Mouse (Mus musculus) E14TG2a.4 (cell line): ENCODE data around the gene Stam.
A peak's percentile ranks its signal among the peaks of the same experiment; 100 is the strongest.

ENCODE experiments used
- H3K27me3 ChIP-seq: 2 replicates; pipeline ENCODE4 v1.6.1; 2014; ENCODE audit warnings: low read length, control low read depth; ENCODE audit not compliant: insufficient read depth
- H3K36me3 ChIP-seq: 2 replicates; pipeline ENCODE4 v1.6.1; 2014; ENCODE audit warnings: low read length, control low read depth; ENCODE audit not compliant: insufficient read depth
- H3K4me1 ChIP-seq: replicated peaks from 2 replicates; pipeline ENCODE4 v1.6.1; 2014; ENCODE audit warnings: low read depth, low read length, control low read depth
- H3K4me3 ChIP-seq: replicated peaks from 2 replicates; pipeline ENCODE4 v1.5.1; 2014; ENCODE audit warnings: mild to moderate bottlenecking, low read length
- H3K9me3 ChIP-seq: 2 replicates; pipeline ENCODE4 v1.6.1; 2014; ENCODE audit warnings: low read length, control low read depth
- CTCF ChIP-seq: conservative IDR thresholded peaks from 2 replicates; pipeline ENCODE4 v1.5.1; 2014; ENCODE audit warnings: low read length
- NANOG ChIP-seq: IDR thresholded peaks from 2 replicates; pipeline ENCODE4 v1.6.1; 2014; ENCODE audit warnings: borderline replicate concordance, low read length, mixed read lengths
- POU5F1 ChIP-seq: IDR thresholded peaks from 2 replicates; pipeline ENCODE4 v1.6.1; 2014; ENCODE audit warnings: low read length, borderline replicate concordance

Stam gene

DNA sequence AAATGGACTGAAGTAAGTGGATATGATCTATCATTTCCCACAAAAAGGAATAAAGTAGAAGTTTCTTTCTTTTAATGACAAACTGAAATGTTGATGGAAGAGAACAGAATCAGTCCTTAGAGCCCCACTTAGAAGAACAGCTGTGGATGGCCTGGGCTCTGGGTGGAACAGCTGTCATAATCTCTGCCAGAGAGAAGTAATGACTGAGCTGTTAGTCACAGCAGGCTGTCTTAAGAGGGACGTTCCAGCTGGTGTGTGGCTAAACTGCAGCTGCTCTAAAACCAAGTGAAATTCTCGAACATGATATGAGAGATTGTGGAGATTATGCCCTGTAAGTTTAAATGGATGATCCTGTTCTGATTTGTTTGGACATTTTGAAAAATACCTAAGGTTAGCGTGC lies 63.0 kb downstream of the Stam start:
- Histone ChIP-seq H3K27me3 (no peaks in the 10 kb centered on the region), H3K9me3 (no peaks in the 10 kb centered on the region), H3K4me1 (peaks cover 17% of the 10 kb centered on the region), H3K4me3 (no peak overlapping the region), H3K36me3 (peaks cover 58% of the 10 kb centered on the region)
- TF ChIP-seq CTCF = no peak
- no peak for TF ChIP-seq POU5F1
- TF ChIP-seq NANOG = no peak

DNA sequence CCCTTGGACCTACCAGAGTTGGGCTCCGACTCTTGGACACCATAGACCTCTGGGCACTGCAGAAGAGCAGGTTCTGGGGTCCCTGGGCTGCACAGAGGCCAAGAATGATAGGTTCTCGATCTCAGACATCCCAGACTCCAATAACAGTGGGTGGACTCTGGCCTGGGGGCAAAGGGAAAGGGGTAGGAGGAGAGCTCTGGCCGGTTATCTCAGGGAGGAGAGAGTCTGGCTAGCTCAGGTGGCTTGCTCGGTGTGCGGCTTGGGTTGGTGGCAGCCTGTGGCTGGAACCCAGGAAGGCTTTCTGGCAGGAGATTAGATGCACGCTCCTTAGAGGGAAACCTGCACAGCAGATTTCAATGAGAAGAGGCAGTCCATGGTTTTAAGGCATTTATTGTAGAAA lies 65.7 kb downstream of the Stam start:
- Histone ChIP-seq H3K27me3 (no peaks in the 10 kb centered on the region), H3K9me3 (no peaks in the 10 kb centered on the region), H3K4me1 (peaks cover 17% of the 10 kb centered on the region), H3K4me3 (no peak overlapping the region; the same call in 1 of the 2 replicates), H3K36me3 (peaks cover 65% of the 10 kb centered on the region)
- TF ChIP-seq POU5F1 (no peak), CTCF (no peak), NANOG (no peak)

DNA sequence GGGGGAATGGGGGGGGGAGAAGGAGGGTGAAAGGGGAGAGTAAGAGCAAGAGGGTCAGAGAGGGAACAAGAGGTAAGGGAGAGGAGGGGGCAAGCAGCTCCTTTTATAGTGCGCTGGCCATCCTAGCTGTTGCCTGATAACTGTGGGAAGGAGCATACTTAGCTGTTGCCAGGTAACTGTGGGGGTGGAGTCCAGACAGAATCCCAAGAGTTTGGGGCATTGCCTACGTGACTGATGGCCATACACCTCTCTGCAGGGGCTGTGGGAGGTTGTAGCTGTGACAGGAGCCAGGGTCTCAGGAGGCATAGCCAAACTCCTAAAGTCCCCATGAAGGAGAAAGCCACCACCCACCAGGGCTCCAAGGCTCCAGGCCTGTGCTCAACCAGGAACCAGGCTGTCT lies 66.1 kb downstream of the Stam start:
- H3K4me3 ChIP-seq = no peak overlapping the region; the same call in 1 of the 2 replicates
- no peaks in the 10 kb centered on the region for H3K9me3 ChIP-seq
- TF ChIP-seq POU5F1 (no peak), NANOG (no peak)
- no peaks in the 10 kb centered on the region for H3K27me3 ChIP-seq
- H3K36me3 ChIP-seq = peaks cover 68% of the 10 kb centered on the region
- H3K4me1 ChIP-seq = peaks cover 17% of the 10 kb centered on the region

DNA sequence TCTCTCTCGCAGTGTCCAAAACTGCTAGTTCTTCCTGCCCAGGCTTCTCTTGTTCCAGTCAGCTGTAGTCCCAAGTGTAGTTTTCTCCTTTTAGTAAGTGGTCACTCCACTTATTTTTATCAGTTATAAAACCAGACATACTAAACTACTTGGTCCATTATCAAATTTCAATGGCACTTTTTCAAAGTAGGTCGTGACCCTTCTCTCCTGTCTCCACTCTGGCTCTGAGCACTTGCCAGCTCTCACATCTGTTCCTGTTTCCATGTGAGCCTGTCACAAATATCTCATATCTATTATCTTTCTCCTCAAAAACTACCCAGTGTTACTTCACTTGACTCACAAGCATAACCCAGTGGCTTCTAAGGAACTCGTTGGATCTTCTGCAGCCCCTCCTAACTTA lies 71.4 kb downstream of the Stam start:
- TF ChIP-seq NANOG (no peak), POU5F1 (no peak), CTCF (no peak)
- H3K4me3 ChIP-seq = no peak overlapping the region

DNA sequence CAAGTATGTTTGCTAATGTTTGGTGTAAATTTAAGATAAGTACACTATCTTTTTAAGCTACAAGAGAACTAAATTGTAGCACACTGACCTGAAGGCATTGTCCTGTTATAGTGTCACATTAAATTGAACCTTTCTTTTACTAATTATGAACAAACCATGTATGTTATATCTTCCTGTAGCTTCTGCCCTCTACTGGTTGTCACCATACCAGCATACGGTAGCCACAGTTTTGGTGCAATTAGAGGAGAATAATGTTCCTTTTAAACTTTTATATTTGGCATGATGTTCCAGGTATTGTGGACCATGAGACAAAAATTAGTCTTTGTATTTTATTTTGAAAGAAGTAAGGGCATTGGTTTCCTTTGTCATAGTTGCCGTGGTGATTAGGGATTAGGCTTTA lies 73.0 kb downstream of the Stam start:
- Histone ChIP-seq H3K4me3 (no peak overlapping the region), H3K4me1 (no peaks in the 10 kb centered on the region), H3K27me3 (no peaks in the 10 kb centered on the region), H3K36me3 (peaks cover 52% of the 10 kb centered on the region), H3K9me3 (no peaks in the 10 kb centered on the region)
- TF ChIP-seq CTCF (peak; percentile 42), POU5F1 (no peak), NANOG (no peak)

More for the DNA sequence above, 71.4 kb downstream of the Stam start:
- Histone ChIP-seq H3K36me3 (peaks cover 61% of the 10 kb centered on the region), H3K27me3 (no peaks in the 10 kb centered on the region), H3K9me3 (no peaks in the 10 kb centered on the region), H3K4me1 (peaks cover 5% of the 10 kb centered on the region)

DNA sequence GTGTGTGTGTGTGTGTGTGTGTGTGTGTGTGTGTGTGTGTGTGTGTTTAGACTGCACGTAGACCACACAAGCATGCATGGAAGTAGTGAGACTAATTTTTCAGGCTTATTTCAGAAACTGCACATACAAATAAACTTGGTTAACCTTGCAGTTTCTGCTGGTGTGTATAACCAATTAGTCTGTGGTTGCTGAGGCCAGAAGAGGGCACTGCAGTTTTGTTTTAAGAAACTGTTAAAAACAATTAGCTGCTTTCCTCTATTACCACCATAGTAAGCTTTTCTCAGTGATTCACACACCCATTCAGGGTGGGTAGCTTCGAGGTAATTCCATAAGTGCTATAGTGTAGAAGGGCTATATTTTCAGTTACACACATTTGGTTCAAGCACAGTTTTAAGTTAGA lies 76.9 kb downstream of the Stam start:
- TF ChIP-seq CTCF (no peak), NANOG (no peak), POU5F1 (no peak)
- H3K4me1 ChIP-seq = no peaks in the 10 kb centered on the region
- no peaks in the 10 kb centered on the region for H3K9me3 ChIP-seq
- no peaks in the 10 kb centered on the region for H3K27me3 ChIP-seq
- H3K36me3 ChIP-seq = peaks cover 16% of the 10 kb centered on the region
- H3K4me3 ChIP-seq = no peak overlapping the region

DNA sequence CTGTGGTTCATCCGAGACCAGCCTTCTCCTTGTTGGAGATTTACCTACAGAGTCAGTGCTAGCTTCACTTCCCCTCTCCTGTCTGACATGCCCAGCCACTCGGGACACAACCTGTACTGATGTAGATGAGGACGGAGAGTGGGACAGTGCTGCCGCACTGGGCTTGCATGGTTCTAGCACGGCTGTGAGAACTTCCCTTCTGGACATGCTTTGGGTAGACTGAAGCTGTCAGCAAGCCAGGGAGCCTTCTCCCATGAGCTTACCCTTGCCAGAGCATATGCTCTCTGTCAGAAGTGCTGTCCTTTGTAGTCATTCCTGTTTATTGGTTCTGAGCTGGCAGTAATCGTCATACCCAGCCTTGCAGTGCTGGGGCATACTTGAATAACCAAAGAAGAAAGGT lies 78.0 kb downstream of the Stam start:
- Histone ChIP-seq H3K4me3 (no peak overlapping the region), H3K27me3 (no peaks in the 10 kb centered on the region), H3K4me1 (no peaks in the 10 kb centered on the region), H3K36me3 (peaks cover 7% of the 10 kb centered on the region; the same call in 1 of the 2 replicates), H3K9me3 (no peaks in the 10 kb centered on the region)
- no peak for TF ChIP-seq POU5F1
- TF ChIP-seq CTCF = no peak
- no peak for TF ChIP-seq NANOG

DNA sequence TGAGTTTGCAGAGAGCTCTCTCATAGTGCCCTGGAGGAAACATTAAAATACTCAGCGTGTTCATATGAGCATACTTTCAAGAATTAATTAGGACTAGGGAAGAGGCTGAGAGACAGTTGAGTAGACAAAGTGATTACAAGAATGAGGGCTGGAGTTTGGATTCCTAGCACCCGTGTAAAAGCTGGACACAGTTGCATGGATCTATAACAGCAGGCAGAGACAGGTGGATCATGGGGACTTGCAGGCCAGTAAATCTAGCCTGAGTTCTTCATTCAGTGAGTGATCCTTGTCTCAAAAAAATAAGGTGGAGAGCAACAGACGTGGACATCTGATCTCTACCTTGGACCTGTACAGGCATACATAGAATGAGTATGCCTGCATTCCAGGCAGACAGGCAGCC lies 85.1 kb downstream of the Stam start:
- no peaks in the 10 kb centered on the region for H3K27me3 ChIP-seq
- H3K4me1 ChIP-seq = no peaks in the 10 kb centered on the region
- H3K9me3 ChIP-seq = no peaks in the 10 kb centered on the region
- TF ChIP-seq POU5F1 (no peak), CTCF (no peak), NANOG (no peak)
- 0 out of 2 replicates have a peak, but pooled peaks cover 3% of the 10 kb centered on the region for H3K36me3 ChIP-seq
- no peak overlapping the region for H3K4me3 ChIP-seq

DNA sequence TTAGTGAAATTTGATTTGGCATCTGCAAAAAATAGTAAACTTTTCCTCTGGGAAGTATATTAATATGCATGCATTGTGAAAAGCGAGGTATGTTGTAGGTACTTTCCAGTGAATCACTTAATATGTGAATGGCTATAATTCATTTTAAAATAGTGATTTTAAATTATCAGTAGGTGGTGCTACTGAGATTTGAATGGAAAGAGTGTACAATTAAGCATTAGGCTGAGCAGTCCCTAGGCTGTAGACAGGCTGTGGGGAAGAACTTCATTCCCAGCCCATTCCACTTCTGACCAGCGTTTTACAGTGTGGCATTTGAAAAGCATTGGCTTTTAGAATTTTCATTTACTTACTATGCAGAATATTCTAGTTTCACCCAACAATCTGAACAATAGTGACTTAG lies 85.9 kb downstream of the Stam start:
- no peak overlapping the region for H3K4me3 ChIP-seq
- 0 out of 2 replicates have a peak, but pooled peaks cover 3% of the 10 kb centered on the region for H3K36me3 ChIP-seq
- no peaks in the 10 kb centered on the region for H3K4me1 ChIP-seq
- no peaks in the 10 kb centered on the region for H3K27me3 ChIP-seq
- no peaks in the 10 kb centered on the region for H3K9me3 ChIP-seq
- TF ChIP-seq NANOG = no peak
- TF ChIP-seq POU5F1 = no peak
